Mouse (Mus musculus): ENCODE measurements around the gene Magoh.

- TF ChIP-seq CTCF (IDR thresholded peaks at IDR 0.05; ENCODE audit: control insufficient read depth, insufficient read depth, insufficient replicate concordance, low read depth, low read length) (no peak), POLR2A (IDR thresholded peaks at IDR 0.05; ENCODE audit: control insufficient read depth, low read depth, low read length) (peak; percentile 98)
Measured at GRCm38 (mm10) chr4:107879254-107880050, at the start of gene Magoh.
